In the genomic region with DNA sequence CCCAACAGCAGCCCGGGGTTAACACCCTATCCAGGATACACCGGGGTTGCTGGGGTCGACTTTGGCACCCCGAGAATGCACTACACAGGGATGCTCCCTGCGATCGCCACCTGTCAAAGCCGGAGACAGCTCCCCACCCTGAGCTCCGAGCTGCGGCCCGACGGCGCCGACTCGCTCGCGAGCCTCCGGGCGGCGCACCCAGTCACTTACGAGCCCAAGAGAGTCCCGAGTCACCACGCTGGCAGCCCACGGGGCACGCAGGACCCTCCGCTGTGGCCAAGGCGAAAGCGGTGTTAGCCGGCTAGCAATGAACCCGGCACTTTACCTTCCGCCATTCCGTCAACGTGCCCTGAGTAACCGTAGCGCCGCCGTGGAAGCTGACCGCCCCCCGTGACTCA, we compare ENCODE assay signal across 8 mouse cellular contexts. TPM values are rescaled to one million over a fixed set of nuclear protein-coding genes. Genes with fewer than 3 reads are reported as not detected.
A peak's percentile ranks its signal among the peaks of the same experiment; 100 is the strongest.
DNase-seq lines count a peak whose midpoint lies in the region; ATAC-seq and TF ChIP-seq lines count a peak whose summit lies in the region.

No protein-coding gene starts in this region.

- peak overlapping the region; percentile 80 for H3K4me2 ChIP-seq in embryonic facial prominence, embryonic 14.5 days (ENCODE audit: low read depth, low read length)

- no peaks in the 10 kb centered on the region for H3K9me3 ChIP-seq in embryonic facial prominence, embryonic 14.5 days (ENCODE audit: control insufficient read depth, low read length)
- no peaks in the 10 kb centered on the region for H3K9me3 ChIP-seq in limb, embryonic 10.5 days (replicated peaks)

- intact Hi-C loops in heart, adult 2 months (cut with DNase I), result loop anchor here (1.0 to 5.0 kb wide), 3 partner anchors 48 to 152 kb away; a partner anchor contains a TSS

- H3K79me2 ChIP-seq in heart, adult 2 months (replicated peaks; ENCODE audit: control insufficient read depth, insufficient read depth, low read length), result peaks cover 7% of the 10 kb centered on the region

- H3K27ac ChIP-seq in heart, adult 2 months, result peak overlapping the region; percentile 90
- H3K27ac ChIP-seq in embryonic facial prominence, embryonic 14.5 days (replicated peaks; ENCODE audit: low read depth, low read length), result peak overlapping the region; percentile 65
- H3K27ac ChIP-seq in limb, embryonic 10.5 days, result peak overlapping the region; percentile 93

- TF ChIP-seq CTCF in heart, adult 2 months (IDR thresholded peaks at IDR 0.05), result no peak

- peak overlapping the region; percentile 95 for H3K4me3 ChIP-seq in heart, adult 2 months
- H3K4me3 ChIP-seq in embryonic facial prominence, embryonic 14.5 days (ENCODE audit: low read depth, low read length), result peak overlapping the region; percentile 93
- peak overlapping the region; percentile 90 for H3K4me3 ChIP-seq in limb, embryonic 10.5 days

- TF ChIP-seq POLR2A in heart, adult 2 months (IDR thresholded peaks at IDR 0.05; ENCODE audit: insufficient read depth, low read depth, low read length), result no peak

- ATAC-seq in CD4-positive, CD25-positive, alpha-beta regulatory T cell, adult 4 months, result peak; percentile 25
- peak; percentile 53 for ATAC-seq in embryonic facial prominence, embryonic 14.5 days (ENCODE audit: low read depth)
- ATAC-seq in monocyte, adult 5-6 weeks (replicated peaks; ENCODE audit: insufficient number of reproducible peaks, low FRiP score, low TSS enrichment, poor library complexity, severe bottlenecking), result peak; percentile 25; the same call in 1 of the 2 replicates

- TF ChIP-seq EP300 in heart, adult 2 months (IDR thresholded peaks at IDR 0.05; ENCODE audit: insufficient read depth, low read depth, low read length), result no peak

- WGBS in heart, adult 2 months, result under 1% methylated on average over 38 of the region's 38 CpGs
- 1% methylated on average over 15 of the region's 38 CpGs for WGBS in embryonic facial prominence, embryonic 14.5 days
- WGBS in limb, embryonic 10.5 days, result under 1% methylated on average over 38 of the region's 38 CpGs

- H3K27me3 ChIP-seq in heart, adult 2 months (ENCODE audit: control insufficient read depth, insufficient read depth, low read length), result no peaks in the 10 kb centered on the region
- H3K27me3 ChIP-seq in embryonic facial prominence, embryonic 14.5 days (replicated peaks; ENCODE audit: control insufficient read depth, insufficient read depth, low read length), result no peaks in the 10 kb centered on the region
- H3K27me3 ChIP-seq in limb, embryonic 10.5 days (ENCODE audit: low read depth, poor library complexity, severe bottlenecking), result no peaks in the 10 kb centered on the region

- DNase-seq in heart, adult 2 months, result no peak
- no peak for DNase-seq in heart, adult 8-10 months (ENCODE audit: low spot score)
- no peak for DNase-seq in embryonic facial prominence, embryonic 14.5 days (ENCODE audit: low spot score)
- no peak for DNase-seq in limb, embryonic 10.5 days (ENCODE audit: low spot score)
- DNase-seq in layer of hippocampus, adult 8-10 months (ENCODE audit: low spot score in 2 of 2), result no peak
- DNase-seq in urinary bladder, postnatal 10 days (ENCODE audit: low spot score), result no peak

- peaks cover 6% of the 10 kb centered on the region for H3K36me3 ChIP-seq in heart, adult 2 months (ENCODE audit: control insufficient read depth, insufficient read depth, low read length)
- no peaks in the 10 kb centered on the region for H3K36me3 ChIP-seq in embryonic facial prominence, embryonic 14.5 days (ENCODE audit: control insufficient read depth, insufficient read depth, low read length)
- H3K36me3 ChIP-seq in limb, embryonic 10.5 days, result peaks cover 16% of the 10 kb centered on the region

- peak overlapping the region; percentile 81 for H3K9ac ChIP-seq in heart, adult 2 months (ENCODE audit: low read depth, low read length)
- peak overlapping the region; percentile 94 for H3K9ac ChIP-seq in embryonic facial prominence, embryonic 14.5 days (ENCODE audit: low read depth, low read length)

- peaks cover 4% of the 10 kb centered on the region for H3K4me1 ChIP-seq in heart, adult 2 months (ENCODE audit: control insufficient read depth, insufficient read depth, low read length)
- H3K4me1 ChIP-seq in embryonic facial prominence, embryonic 14.5 days (ENCODE audit: control insufficient read depth, insufficient read depth, low read length), result peaks cover 15% of the 10 kb centered on the region
- H3K4me1 ChIP-seq in limb, embryonic 10.5 days, result peaks cover 21% of the 10 kb centered on the region

RNA-seq across cellular contexts. Expression of a gene that starts 0.3 kb away (rescaled TPM):
- total RNA-seq in heart, adult 2 months (2021), result 10 to 100 TPM; 33.5 to 39.5 TPM
- 9.9 and 17.0 TPM in 2 replicates for polyA plus RNA-seq in heart, adult 2 months (2012; rRNA removed)
- 10 to 100 TPM; 34.3 to 41.0 (median 36.3) TPM for total RNA-seq in heart, adult 8-10 months (2022)
- polyA plus RNA-seq in CD4-positive, CD25-positive, alpha-beta regulatory T cell, adult 4 months (2017; shearing (Covaris generic)), result 10 to 100 TPM; 34.7 to 39.2 TPM
- polyA plus RNA-seq in embryonic facial prominence, embryonic 14.5 days (2014; fragmentation: Nextera tagmentation; extraction: Ambion mirVana), result 15.3 and 16.5 TPM in 2 replicates
- 20.2 and 21.2 TPM in 2 replicates for polyA plus RNA-seq in limb, embryonic 10.5 days (2016; fragmentation: Nextera tagmentation; extraction: Ambion mirVana)
- 28.0 to 29.4 TPM (median 29.1 TPM) in 3 replicates for total RNA-seq in monocyte, adult 5-6 weeks (2017)
- 10 to 100 TPM; 47.0 to 53.1 (median 50.9) TPM for total RNA-seq in layer of hippocampus, adult 8-10 months (2022)

RNA-seq across cellular contexts. Expression of a gene that starts 0.4 kb away (rescaled TPM):
- 100 to 1,000 TPM; 233 to 264 TPM for total RNA-seq in heart, adult 2 months (2021)
- 22.7 and 67.6 TPM in 2 replicates for polyA plus RNA-seq in heart, adult 2 months (2012; rRNA removed)
- total RNA-seq in heart, adult 8-10 months (2022), result 100 to 1,000 TPM; 230 to 262 (median 243) TPM
- 10 to 100 TPM; 55.0 to 62.7 TPM for polyA plus RNA-seq in CD4-positive, CD25-positive, alpha-beta regulatory T cell, adult 4 months (2017; shearing (Covaris generic))
- 91.3 and 109 TPM in 2 replicates for polyA plus RNA-seq in embryonic facial prominence, embryonic 14.5 days (2014; fragmentation: Nextera tagmentation; extraction: Ambion mirVana)
- polyA plus RNA-seq in limb, embryonic 10.5 days (2016; fragmentation: Nextera tagmentation; extraction: Ambion mirVana), result 51.9 and 56.2 TPM in 2 replicates
- total RNA-seq in monocyte, adult 5-6 weeks (2017), result 29.1 to 49.0 TPM (median 36.2 TPM) in 3 replicates
- total RNA-seq in layer of hippocampus, adult 8-10 months (2022), result 100 to 1,000 TPM in 2 of 4 experiments, 10 to 100 TPM in 2; 94.7 to 113 (median 102) TPM

RNA-seq across cellular contexts. Expression of a gene that starts 39.0 kb away (rescaled TPM):
- 10 to 100 TPM; 35.0 to 43.4 TPM for total RNA-seq in heart, adult 2 months (2021)
- polyA plus RNA-seq in heart, adult 2 months (2012; rRNA removed), result 59.5 and 61.9 TPM in 2 replicates
- total RNA-seq in heart, adult 8-10 months (2022), result 10 to 100 TPM; 36.8 to 58.2 (median 47.5) TPM
- polyA plus RNA-seq in CD4-positive, CD25-positive, alpha-beta regulatory T cell, adult 4 months (2017; shearing (Covaris generic)), result 10 to 100 TPM; 35.4 to 39.9 TPM
- 60.3 and 62.9 TPM in 2 replicates for polyA plus RNA-seq in embryonic facial prominence, embryonic 14.5 days (2014; fragmentation: Nextera tagmentation; extraction: Ambion mirVana)
- 68.0 and 79.4 TPM in 2 replicates for polyA plus RNA-seq in limb, embryonic 10.5 days (2016; fragmentation: Nextera tagmentation; extraction: Ambion mirVana)
- 18.9 to 36.5 TPM (median 23.7 TPM) in 3 replicates for total RNA-seq in monocyte, adult 5-6 weeks (2017)
- total RNA-seq in layer of hippocampus, adult 8-10 months (2022), result 10 to 100 TPM; 43.9 to 67.5 (median 51.1) TPM

RNA-seq across cellular contexts. Expression of a gene that starts 47.4 kb away (rescaled TPM):
- total RNA-seq in heart, adult 2 months (2021), result 10 to 100 TPM in 1 of 2 experiments, 1 to 10 TPM in 1; 9.7 to 17.1 TPM
- 6.2 and 8.1 TPM in 2 replicates for polyA plus RNA-seq in heart, adult 2 months (2012; rRNA removed)
- 10 to 100 TPM; 11.8 to 19.8 (median 12.8) TPM for total RNA-seq in heart, adult 8-10 months (2022)
- 10 to 100 TPM; 16.2 to 19.7 TPM for polyA plus RNA-seq in CD4-positive, CD25-positive, alpha-beta regulatory T cell, adult 4 months (2017; shearing (Covaris generic))
- 21.9 and 25.6 TPM in 2 replicates for polyA plus RNA-seq in embryonic facial prominence, embryonic 14.5 days (2014; fragmentation: Nextera tagmentation; extraction: Ambion mirVana)
- 22.6 and 25.5 TPM in 2 replicates for polyA plus RNA-seq in limb, embryonic 10.5 days (2016; fragmentation: Nextera tagmentation; extraction: Ambion mirVana)
- 2.8 to 6.2 TPM (median 3.2 TPM) in 3 replicates for total RNA-seq in monocyte, adult 5-6 weeks (2017)
- 10 to 100 TPM; 22.3 to 28.2 (median 27.6) TPM for total RNA-seq in layer of hippocampus, adult 8-10 months (2022)
